Mouse (Mus musculus): ENCODE data around the gene Ago1.

Ago1 gene

GRCm38 (mm10) chr4:126469334-126469733 lies 951 bp upstream of the Ago1 start:
- no peak for DNase-seq

GRCm38 (mm10) chr4:126468925-126469324 lies 542 bp upstream of the Ago1 start:
- no peak for DNase-seq

GRCm38 (mm10) chr4:126467721-126468284 lies 580 bp downstream of the Ago1 start:
- DNase-seq, result peak; percentile 50

GRCm38 (mm10) chr4:126466251-126466750 lies 2.1 kb downstream of the Ago1 start:
- DNase-seq, result no peak

GRCm38 (mm10) chr4:126465843-126466242 lies 2.5 kb downstream of the Ago1 start:
- DNase-seq, result peak; percentile 32

GRCm38 (mm10) chr4:126464892-126465235 lies 3.5 kb downstream of the Ago1 start:
- DNase-seq, result no peak

- no peak for DNase-seq
These were observed 4.0 kb downstream of the Ago1 start for GRCm38 (mm10) chr4:126464189-126464891.

GRCm38 (mm10) chr4:126455441-126455840 lies 12.9 kb downstream of the Ago1 start:
- no peak for DNase-seq

- no peak for DNase-seq
These were observed 13.7 kb downstream of the Ago1 start for GRCm38 (mm10) chr4:126454547-126455254.

- no peak for DNase-seq
These were observed 18.1 kb downstream of the Ago1 start for GRCm38 (mm10) chr4:126450268-126450667.

GRCm38 (mm10) chr4:126447126-126447525 lies 21.3 kb downstream of the Ago1 start:
- no peak for DNase-seq

- no peak for DNase-seq
These were observed 23.9 kb downstream of the Ago1 start for GRCm38 (mm10) chr4:126444528-126444927.

- DNase-seq, result no peak
These were observed 30.1 kb downstream of the Ago1 start for GRCm38 (mm10) chr4:126438261-126438660.

- DNase-seq, result no peak
These were observed 32.1 kb downstream of the Ago1 start for GRCm38 (mm10) chr4:126436268-126436667.

- no peak for DNase-seq
These were observed 34.3 kb downstream of the Ago1 start for GRCm38 (mm10) chr4:126434094-126434493.

- no peak for DNase-seq
These were observed 35.2 kb downstream of the Ago1 start for GRCm38 (mm10) chr4:126433175-126433574.

- DNase-seq, result no peak
These were observed 36.6 kb downstream of the Ago1 start for GRCm38 (mm10) chr4:126431746-126432145.

- peak; percentile 95 for DNase-seq
These were observed 38.9 kb downstream of the Ago1 start, which contains the start of gene Ago3 for GRCm38 (mm10) chr4:126429347-126430079. Gene Ago3 (minus strand): TSS chr4:126429556.

- no peak for DNase-seq
These were observed 39.6 kb downstream of the Ago1 start for GRCm38 (mm10) chr4:126428682-126429346.

GRCm38 (mm10) chr4:126423866-126424265 lies 44.5 kb downstream of the Ago1 start:
- no peak for DNase-seq

GRCm38 (mm10) chr4:126415707-126416106 lies 52.7 kb downstream of the Ago1 start:
- DNase-seq, result no peak

- DNase-seq, result no peak
These were observed 55.9 kb downstream of the Ago1 start for GRCm38 (mm10) chr4:126412526-126412925.

Data from right cerebral cortex, postnatal 25 days (tissue).